20 mouse cellular contexts compared by ENCODE assay signal in genomic region chr1:189767164-189767563, GRCm38 (mm10). TPM values are rescaled to one million over a fixed set of nuclear protein-coding genes. Genes with fewer than 3 reads are reported as not detected.
DNase-seq lines count a peak whose midpoint lies in the region; ATAC-seq and TF ChIP-seq lines count a peak whose summit lies in the region.
"Had no signal": no experiment of that assay in that cellular context is flagged by ENCODE, and none has a peak within 500 bp of the region (broad histone marks: within the 10 kb centered on the region; RNA-seq: fewer than 3 reads in every experiment).

No protein-coding gene starts in this region.

- WGBS in thymus, adult 2 months = 82% methylated on average over 10 of the region's 10 CpGs
- 46% methylated on average over 10 of the region's 10 CpGs for WGBS in intestine, postnatal 0 days
- WGBS in midbrain, embryonic 10.5 days = 74% methylated on average over 10 of the region's 10 CpGs

- no peaks in the 10 kb centered on the region for H3K36me3 ChIP-seq in thymus, adult 2 months (ENCODE audit: control insufficient read depth, insufficient read depth, low read length)
- no peaks in the 10 kb centered on the region for H3K36me3 ChIP-seq in intestine, postnatal 0 days (ENCODE audit: control insufficient read depth, insufficient read depth)
- no peaks in the 10 kb centered on the region for H3K36me3 ChIP-seq in midbrain, embryonic 10.5 days
- H3K36me3 ChIP-seq: embryonic facial prominence, embryonic 15.5 days; forebrain, embryonic 12.5 days; heart, embryonic 15.5 days; hindbrain, embryonic 13.5 days had no signal

- peak; percentile 36 for DNase-seq in thymus, postnatal 0 days (ENCODE audit: low spot score)
- DNase-seq in thymus, adult 2 months = no peak
- DNase-seq in kidney, postnatal 25 days = no peak
- DNase-seq in midbrain, embryonic 10.5 days (ENCODE audit: low spot score) = no peak
- no peak for DNase-seq in natural killer cell, adult 2 months (ENCODE audit: low spot score in 2 of 2)
- DNase-seq: adrenal gland, adult 2 months; adrenal gland, postnatal 36 days; cerebellum, adult 2 months; cerebellum, postnatal 10 days; embryo, embryonic 11 days; gastrocnemius, postnatal 14 days; heart, adult 2 months had no signal

- ATAC-seq in erythroid progenitor cell, adult 5-6 weeks (replicated peaks; ENCODE audit: low FRiP score, poor library complexity, severe bottlenecking) = peak; percentile 79
- 0 out of 2 replicates have a peak, but pooled peaks have one; percentile 26 for ATAC-seq in intestine, postnatal 0 days
- ATAC-seq: forebrain, embryonic 16.5 days; hindbrain, postnatal 0 days had no signal

- no peak for TF ChIP-seq POLR2A in thymus, adult 2 months (IDR thresholded peaks at IDR 0.05; ENCODE audit: control insufficient read depth, extremely low read depth, insufficient read depth, low read length, poor library complexity)

- no peak overlapping the region for H3K9ac ChIP-seq in intestine, postnatal 0 days (ENCODE audit: low read depth, low read length)
- H3K9ac ChIP-seq: embryonic facial prominence, embryonic 15.5 days; forebrain, embryonic 12.5 days; heart, embryonic 15.5 days; hindbrain, embryonic 13.5 days had no signal

- peaks cover 12% of the 10 kb centered on the region for H3K4me1 ChIP-seq in thymus, adult 2 months (replicated peaks; ENCODE audit: control insufficient read depth, insufficient read depth, low read length)
- H3K4me1 ChIP-seq in intestine, postnatal 0 days (replicated peaks; ENCODE audit: control insufficient read depth, insufficient read depth, low read length) = no peaks in the 10 kb centered on the region
- peaks cover 52% of the 10 kb centered on the region for H3K4me1 ChIP-seq in midbrain, embryonic 10.5 days
- H3K4me1 ChIP-seq: hindbrain, embryonic 13.5 days had no signal

- no peak overlapping the region for H3K4me2 ChIP-seq in intestine, postnatal 0 days (replicated peaks; ENCODE audit: low read depth)
- H3K4me2 ChIP-seq: embryonic facial prominence, embryonic 15.5 days; forebrain, embryonic 12.5 days; heart, embryonic 15.5 days; hindbrain, embryonic 13.5 days had no signal

- H3K27me3 ChIP-seq in thymus, adult 2 months (ENCODE audit: control insufficient read depth, insufficient read depth, low read length) = no peaks in the 10 kb centered on the region
- no peaks in the 10 kb centered on the region for H3K27me3 ChIP-seq in intestine, postnatal 0 days (replicated peaks; ENCODE audit: control insufficient read depth, insufficient read depth, low read length)
- H3K27me3 ChIP-seq in midbrain, embryonic 10.5 days (ENCODE audit: low read depth, poor library complexity, severe bottlenecking) = no peaks in the 10 kb centered on the region
- H3K27me3 ChIP-seq: embryonic facial prominence, embryonic 15.5 days; forebrain, embryonic 12.5 days; heart, embryonic 15.5 days; hindbrain, embryonic 13.5 days had no signal

- no peak overlapping the region for H3K4me3 ChIP-seq in thymus, adult 2 months (ENCODE audit: control insufficient read depth, insufficient read depth, low read length)
- no peak overlapping the region for H3K4me3 ChIP-seq in intestine, postnatal 0 days (ENCODE audit: low read depth, low read length)
- H3K4me3 ChIP-seq in midbrain, embryonic 10.5 days = no peak overlapping the region
- H3K4me3 ChIP-seq: embryonic facial prominence, embryonic 15.5 days; forebrain, embryonic 12.5 days; heart, adult 2 months; heart, embryonic 15.5 days; hindbrain, embryonic 13.5 days had no signal

- no peaks in the 10 kb centered on the region for H3K9me3 ChIP-seq in intestine, postnatal 0 days (ENCODE audit: control insufficient read depth)
- no peaks in the 10 kb centered on the region for H3K9me3 ChIP-seq in midbrain, embryonic 10.5 days (replicated peaks)
- H3K9me3 ChIP-seq: embryonic facial prominence, embryonic 15.5 days; forebrain, embryonic 12.5 days; heart, embryonic 15.5 days; hindbrain, embryonic 13.5 days had no signal

- no peak overlapping the region for H3K27ac ChIP-seq in thymus, adult 2 months (ENCODE audit: control insufficient read depth, insufficient read depth, low read length)
- H3K27ac ChIP-seq in intestine, postnatal 0 days (ENCODE audit: low read depth, low read length) = no peak overlapping the region
- H3K27ac ChIP-seq in midbrain, embryonic 10.5 days (replicated peaks) = no peak overlapping the region
- H3K27ac ChIP-seq: embryonic facial prominence, embryonic 15.5 days; forebrain, embryonic 12.5 days; heart, adult 2 months; hindbrain, embryonic 13.5 days; hindbrain, postnatal 0 days had no signal

- TF ChIP-seq CTCF in thymus, adult 2 months (IDR thresholded peaks at IDR 0.05; ENCODE audit: borderline replicate concordance, control insufficient read depth, extremely low read depth, insufficient read depth, low read length, poor library complexity) = no peak
- no peak for TF ChIP-seq CTCF in intestine, postnatal 0 days (IDR thresholded peaks at IDR 0.05; ENCODE audit: low read depth)

RNA-seq across cellular contexts. Expression of gene Ptpn14, which starts 39.1 kb away (rescaled TPM):
- polyA plus RNA-seq in thymus, postnatal 0 days (2015; fragmentation: Nextera tagmentation; extraction: Ambion mirVana) = 11.8 and 12.3 TPM in 2 replicates
- polyA plus RNA-seq in thymus, adult 2 months (2012; rRNA removed) = 17.8 and 19.5 TPM in 2 replicates
- under 0.01 and 0.36 TPM in 2 replicates for total RNA-seq in erythroid progenitor cell, adult 5-6 weeks (2015; ENCODE audit: low replicate concordance)
- total RNA-seq in erythroid progenitor cell, adult 5-6 weeks (2017; ENCODE audit: low replicate concordance) = 0.13 TPM in 1 of 2 replicates, not detected in the other
- 1.5 and 1.9 TPM in 2 replicates for polyA plus RNA-seq in intestine, postnatal 0 days (2015; fragmentation: Nextera tagmentation; extraction: Ambion mirVana)
- polyA plus RNA-seq in midbrain, embryonic 10.5 days (2016; fragmentation: Nextera tagmentation; extraction: Ambion mirVana) = 4.5 and 4.6 TPM in 2 replicates
